Mouse (Mus musculus) colon, adult 2 months (tissue): ENCODE measurements around the gene Gm4924. TPM values are rescaled to one million over a fixed set of nuclear protein-coding genes. Genes with fewer than 3 reads are reported as not detected.

Experiments
- polyA plus RNA-seq: library from polyadenylated mRNA; depleted of rRNA; stranded (reverse); fragments of >200 nt; gene quantifications from 2 replicates; pipeline ENCODE4 v1.2.3, GENCODE M21; 2012; rRNA removed

The Gm4924 gene
- 0.44 TPM in 1 of 2 replicates, not detected in the other for polyA plus RNA-seq

DNA sequence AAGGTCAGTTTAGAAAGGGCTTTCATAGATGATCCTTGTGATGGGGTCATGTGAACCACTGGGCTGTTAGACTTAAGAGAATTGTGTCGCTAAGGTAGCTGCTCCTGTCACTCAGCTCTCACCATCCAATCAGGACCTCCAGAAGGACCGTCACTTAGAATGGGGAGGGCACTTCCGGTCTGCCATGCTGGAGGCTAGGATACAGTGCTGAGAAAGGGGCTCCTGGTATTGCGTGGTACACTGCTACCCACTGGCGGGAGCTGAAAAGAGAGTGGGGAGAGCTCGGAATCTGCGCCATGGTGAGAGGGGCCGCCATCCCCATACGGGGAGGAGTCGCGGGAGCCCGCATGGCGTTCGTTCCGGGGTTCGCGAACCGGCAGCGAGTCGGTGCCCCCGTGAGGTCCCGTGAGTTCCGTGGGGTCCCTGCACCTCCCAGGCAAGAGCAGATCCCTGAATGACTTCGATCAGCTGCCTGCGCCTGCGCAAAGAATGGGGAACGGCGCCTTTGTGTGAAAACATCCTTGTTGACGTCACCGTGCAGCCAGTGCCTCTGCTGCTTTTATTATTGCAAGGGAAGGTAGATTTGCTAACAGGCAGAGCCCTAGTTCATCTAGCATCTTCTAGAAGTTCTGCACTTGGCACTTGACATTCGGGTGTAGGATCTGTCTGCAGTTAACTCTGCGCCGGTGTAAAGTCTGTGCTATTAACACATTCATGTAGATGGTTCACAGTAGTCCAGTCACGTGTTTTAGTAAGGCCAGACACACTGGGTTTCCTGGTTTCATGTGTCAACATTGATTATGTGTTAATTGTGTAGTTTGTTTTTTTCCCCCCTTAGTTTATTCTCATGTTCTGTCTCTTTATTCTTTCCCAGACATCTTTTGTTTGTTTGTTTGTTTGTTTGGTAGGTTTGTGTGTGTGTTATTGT lies at the start of gene Gm4924:
TSS of gene Gm4924 (plus strand) at position 173 of the 928 bp plus-strand sequence.

DNA sequence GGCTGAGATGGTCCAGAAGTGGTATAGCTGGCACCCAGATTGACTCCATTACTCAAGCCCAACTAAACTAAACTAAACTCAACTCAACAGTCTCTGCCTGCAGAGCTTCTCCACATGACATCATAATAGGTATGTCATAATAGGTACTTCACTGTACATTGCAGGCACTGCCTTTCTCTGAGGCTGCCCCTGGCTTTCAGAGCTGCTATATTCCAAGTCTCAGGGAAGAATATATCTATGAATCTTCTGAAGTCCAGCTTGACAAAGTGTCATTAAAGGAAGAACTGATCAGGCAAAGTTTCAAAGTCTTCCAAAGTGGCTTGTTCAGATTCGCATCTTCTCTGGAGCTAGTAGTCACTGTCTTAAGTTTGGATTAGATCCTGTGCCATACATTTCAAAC lies 37.6 kb upstream of the Gm4924 start, which contains the start of gene 4932415D10Rik:
TSS of gene 4932415D10Rik (minus strand) at position 101 of the 400 bp plus-strand sequence.

Other genes with a start within 250 kb of the Gm4924 start
- gene AU041133, start 226.2 kb upstream of the Gm4924 start, polyA plus RNA-seq: 0.07 and 0.21 TPM in 2 replicates
- gene Zfp938, start 113.0 kb upstream of the Gm4924 start, polyA plus RNA-seq: 0.30 and 0.65 TPM in 2 replicates
- not detected in 2 replicates for gene 4932415D10Rik, start 37.7 kb upstream of the Gm4924 start, polyA plus RNA-seq
- gene Gm1553, start 138.4 kb downstream of the Gm4924 start, polyA plus RNA-seq: not detected in 2 replicates